22 mouse cellular contexts compared by ENCODE assay signal in genomic region chr10:102577970-102578369, GRCm38 (mm10).
"Had no signal": no experiment of that assay in that cellular context is flagged by ENCODE, and none has a peak within 500 bp of the region (broad histone marks: within the 10 kb centered on the region; RNA-seq: fewer than 3 reads in every experiment).

No protein-coding gene starts in this region.

- ATAC-seq: forebrain, embryonic 13.5 days; forebrain, embryonic 14.5 days; forebrain, embryonic 15.5 days; forebrain, embryonic 16.5 days had no signal

- DNase-seq: cerebellum, adult 18-20 months; cerebellum, adult 2 months; cerebellum, adult 8-10 months; cerebellum, adult 9-10 months; cerebellum, adult 9-11 months; cerebellum, postnatal 10 days; cerebellum, postnatal 14 days; cerebellum, postnatal 25 days; cerebellum, postnatal 36 days; embryo, embryonic 11 days; forebrain, postnatal 0 days; gastrocnemius, adult 2 months; gastrocnemius, postnatal 10 days; gastrocnemius, postnatal 25 days; gastrocnemius, postnatal 36 days; heart, adult 11 months; heart, adult 18-20 months; heart, adult 2 months had no signal
